Mouse (Mus musculus): ENCODE data around the gene Lrp3.
"Not testable (repeated sequence)": the region's sequence is repeated elsewhere in the genome, so short reads cannot be mapped to it uniquely, and the experiment has no call there.

Gene Lrp3

GRCm38 (mm10) chr7:35215225-35215624 lies at the start of gene Lrp3:
Gene Lrp3 (minus strand): TSS chr7:35215498.
- peak; percentile 44 to 76 for DNase-seq (ENCODE audit: low spot score in 2 of 2)

- peak; percentile 18 to 36 for DNase-seq (ENCODE audit: low spot score in 2 of 2)
Observed at GRCm38 (mm10) chr7:35264746-35265145, 49.4 kb upstream of the Lrp3 start.

- no peak for DNase-seq (ENCODE audit: low spot score in 2 of 2)
Observed at GRCm38 (mm10) chr7:35263595-35264489, 48.5 kb upstream of the Lrp3 start.

- DNase-seq (ENCODE audit: low spot score in 2 of 2): no peak
Observed at GRCm38 (mm10) chr7:35259384-35259783, 44.1 kb upstream of the Lrp3 start.

- DNase-seq (ENCODE audit: low spot score in 2 of 2): no peak
Observed at GRCm38 (mm10) chr7:35258294-35258693, 43.0 kb upstream of the Lrp3 start.

- DNase-seq (ENCODE audit: low spot score in 2 of 2): peak; percentile 11 to 35
Observed at GRCm38 (mm10) chr7:35252041-35252558, 36.8 kb upstream of the Lrp3 start.

- DNase-seq (ENCODE audit: low spot score in 2 of 2): not testable (repeated sequence)
Observed at GRCm38 (mm10) chr7:35237935-35238334, 22.6 kb upstream of the Lrp3 start.

- DNase-seq (ENCODE audit: low spot score in 2 of 2): peak; percentile 18 to 45
Observed at GRCm38 (mm10) chr7:35235308-35235707, 20.0 kb upstream of the Lrp3 start.

- peak; percentile 98 to 99 for DNase-seq (ENCODE audit: low spot score in 2 of 2)
Observed at GRCm38 (mm10) chr7:35234361-35235245, 19.3 kb upstream of the Lrp3 start.

GRCm38 (mm10) chr7:35233861-35234260 lies 18.6 kb upstream of the Lrp3 start:
- DNase-seq (ENCODE audit: low spot score in 2 of 2): no peak

GRCm38 (mm10) chr7:35232796-35233455 lies 17.6 kb upstream of the Lrp3 start:
- DNase-seq (ENCODE audit: low spot score in 2 of 2): no peak

GRCm38 (mm10) chr7:35230333-35230732 lies 15.0 kb upstream of the Lrp3 start:
- no peak for DNase-seq (ENCODE audit: low spot score in 2 of 2)

- DNase-seq (ENCODE audit: low spot score in 2 of 2): no peak
Observed at GRCm38 (mm10) chr7:35220694-35221365, 5.5 kb upstream of the Lrp3 start.

GRCm38 (mm10) chr7:35215731-35216130 lies 433 bp upstream of the Lrp3 start:
- DNase-seq (ENCODE audit: low spot score in 2 of 2): no peak

- DNase-seq (ENCODE audit: low spot score in 2 of 2): no peak
Observed at GRCm38 (mm10) chr7:35214442-35215222, 666 bp downstream of the Lrp3 start.

- no peak for DNase-seq (ENCODE audit: low spot score in 2 of 2)
Observed at GRCm38 (mm10) chr7:35211791-35212190, 3.5 kb downstream of the Lrp3 start.

- DNase-seq (ENCODE audit: low spot score in 2 of 2): no peak
Observed at GRCm38 (mm10) chr7:35199755-35200154, 15.5 kb downstream of the Lrp3 start.

- DNase-seq (ENCODE audit: low spot score in 2 of 2): no peak
Observed at GRCm38 (mm10) chr7:35198981-35199754, 16.1 kb downstream of the Lrp3 start.

GRCm38 (mm10) chr7:35197022-35197421 lies 18.3 kb downstream of the Lrp3 start:
- DNase-seq (ENCODE audit: low spot score in 2 of 2): no peak

All from urinary bladder, postnatal 36 days (tissue).